ENCODE assay signal across 8 mouse cellular contexts in the genomic region with DNA sequence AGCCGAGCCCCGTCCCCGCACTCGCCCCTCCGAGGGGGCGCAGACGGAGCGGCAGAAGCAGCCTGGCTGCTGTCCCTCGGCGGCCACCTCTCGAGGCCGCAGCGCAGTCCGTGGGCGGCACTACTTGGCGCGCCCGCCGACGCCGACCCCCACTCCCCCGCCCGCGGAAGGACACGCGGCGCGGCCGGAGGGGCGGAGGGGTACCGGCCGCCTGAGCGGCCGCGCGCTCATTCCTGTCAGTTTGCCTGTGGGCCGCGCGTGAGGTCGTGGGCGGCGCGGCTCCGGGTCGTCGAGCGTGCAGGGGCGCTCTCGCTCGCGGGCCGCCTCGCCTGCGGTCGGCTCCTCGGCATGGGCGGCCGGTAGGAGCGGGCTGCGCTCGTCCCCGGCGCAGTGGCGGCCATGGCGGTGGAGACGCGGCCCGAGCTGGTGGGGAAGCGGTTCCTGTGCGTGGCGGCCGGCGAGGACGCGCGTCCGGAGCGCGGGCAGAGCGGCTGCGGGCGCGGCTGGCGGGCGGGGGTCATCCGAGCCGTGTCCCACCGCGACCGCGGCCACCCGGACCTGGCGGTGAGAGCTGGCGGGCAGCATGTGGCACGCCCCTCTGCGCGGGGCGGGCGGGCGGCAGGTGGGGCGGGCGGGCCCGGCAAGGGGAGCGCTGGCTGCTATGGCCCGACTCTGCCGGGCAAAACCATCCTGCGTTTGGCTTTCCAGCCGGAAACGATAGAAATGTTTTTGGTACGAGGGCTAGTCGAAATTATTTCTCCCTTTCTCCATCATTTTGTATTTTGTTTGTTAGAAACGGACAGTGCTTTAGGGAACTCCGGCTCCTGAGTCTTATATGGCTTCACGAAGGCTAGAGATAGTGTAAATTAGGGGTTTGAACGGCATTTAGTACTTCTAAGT. TPM values are rescaled to one million over a fixed set of nuclear protein-coding genes. Genes with fewer than 3 reads are reported as not detected.
DNase-seq lines count a peak whose midpoint lies in the region; ATAC-seq and TF ChIP-seq lines count a peak whose summit lies in the region.

No protein-coding gene starts in this region.

- TF ChIP-seq CTCF in layer of hippocampus, adult 2 months (conservative IDR thresholded peaks at IDR 0.05) = no peak
- TF ChIP-seq CTCF in liver, embryonic 14.5 days (IDR thresholded peaks at IDR 0.05; ENCODE audit: low read depth) = no peak

- TF ChIP-seq EP300 in liver, embryonic 14.5 days (IDR thresholded peaks at IDR 0.05; ENCODE audit: low read depth) = no peak

- no peaks in the 10 kb centered on the region for H3K36me3 ChIP-seq in hindbrain, embryonic 12.5 days
- H3K36me3 ChIP-seq in liver, embryonic 14.5 days (replicated peaks; ENCODE audit: control insufficient read depth, insufficient read depth, low read depth) = no peaks in the 10 kb centered on the region
- H3K36me3 ChIP-seq in neural tube, embryonic 12.5 days = no peaks in the 10 kb centered on the region

- H3K27me3 ChIP-seq in hindbrain, embryonic 12.5 days = no peaks in the 10 kb centered on the region
- peaks cover 28% of the 10 kb centered on the region for H3K27me3 ChIP-seq in liver, embryonic 14.5 days (ENCODE audit: control insufficient read depth, insufficient read depth, low read length)
- H3K27me3 ChIP-seq in neural tube, embryonic 12.5 days (replicated peaks) = no peaks in the 10 kb centered on the region

- H3K4me2 ChIP-seq in hindbrain, embryonic 12.5 days (replicated peaks) = peak overlapping the region; percentile 94
- H3K4me2 ChIP-seq in liver, embryonic 14.5 days (ENCODE audit: low read depth) = peak overlapping the region; percentile 84
- peak overlapping the region; percentile 93 for H3K4me2 ChIP-seq in neural tube, embryonic 12.5 days (replicated peaks)

- H3K27ac ChIP-seq in layer of hippocampus, adult 2 months = peak overlapping the region; percentile 89
- peak overlapping the region; percentile 93 for H3K27ac ChIP-seq in hindbrain, embryonic 12.5 days
- H3K27ac ChIP-seq in liver, embryonic 14.5 days = no peak overlapping the region
- H3K27ac ChIP-seq in neural tube, embryonic 12.5 days = peak overlapping the region; percentile 81

- peaks cover 15% of the 10 kb centered on the region for H3K4me1 ChIP-seq in hindbrain, embryonic 12.5 days
- H3K4me1 ChIP-seq in liver, embryonic 14.5 days (replicated peaks; ENCODE audit: control insufficient read depth in 2 of 2, insufficient read depth in 2 of 2, low read length in 1 of 2) = 0 out of 4 replicates have a peak, but pooled peaks cover 0 to 2% of the 10 kb centered on the region in 2 experiments
- H3K4me1 ChIP-seq in neural tube, embryonic 12.5 days = peaks cover 22% of the 10 kb centered on the region

- peak overlapping the region; percentile 71 for H3K4me3 ChIP-seq in layer of hippocampus, adult 2 months
- H3K4me3 ChIP-seq in hindbrain, embryonic 12.5 days = peak overlapping the region; percentile 92
- peak overlapping the region; percentile 61 to 67 for H3K4me3 ChIP-seq in liver, embryonic 14.5 days (ENCODE audit: insufficient read depth in 1 of 2, low read depth in 2 of 2, low read length in 2 of 2)
- peak overlapping the region; percentile 90 for H3K4me3 ChIP-seq in neural tube, embryonic 12.5 days

- H3K9ac ChIP-seq in hindbrain, embryonic 12.5 days = peak overlapping the region; percentile 96
- H3K9ac ChIP-seq in liver, embryonic 14.5 days (replicated peaks) = peak overlapping the region; percentile 49
- H3K9ac ChIP-seq in neural tube, embryonic 12.5 days = peak overlapping the region; percentile 87

- DNase-seq in layer of hippocampus, adult 2 months (ENCODE audit: low spot score in 2 of 2) = no peak
- no peak for DNase-seq in layer of hippocampus, adult 9-11 months
- DNase-seq in adrenal gland, adult 18-20 months (ENCODE audit: low spot score in 2 of 2) = peak; percentile 62 to 66
- no peak for DNase-seq in liver, embryonic 14.5 days (ENCODE audit: low read depth in 3 of 3, low spot score in 3 of 3)
- DNase-seq in thymus, postnatal 25 days = peak; percentile 32

- WGBS in hindbrain, embryonic 12.5 days = 1% methylated on average over 73 of the region's 115 CpGs
- WGBS in liver, embryonic 14.5 days (ENCODE audit: insufficient replicate concordance) = under 1% methylated on average over 98 of the region's 115 CpGs
- 1% methylated on average over 105 of the region's 115 CpGs for WGBS in neural tube, embryonic 12.5 days

- 0 out of 2 replicates have a peak, but pooled peaks have one; percentile 45 for ATAC-seq in erythroid progenitor cell, adult 5-6 weeks (replicated peaks; ENCODE audit: low FRiP score, poor library complexity, severe bottlenecking)
- peak; percentile 85 for ATAC-seq in hindbrain, embryonic 12.5 days (ENCODE audit: low FRiP score)
- ATAC-seq in liver, embryonic 14.5 days (ENCODE audit: insufficient read depth) = peak; percentile 71
- ATAC-seq in neural tube, embryonic 12.5 days (ENCODE audit: low FRiP score, low read depth) = peak; percentile 79

- no peaks in the 10 kb centered on the region for H3K9me3 ChIP-seq in hindbrain, embryonic 12.5 days (replicated peaks)
- H3K9me3 ChIP-seq in liver, embryonic 14.5 days (ENCODE audit: control insufficient read depth, low read length) = no peaks in the 10 kb centered on the region
- no peaks in the 10 kb centered on the region for H3K9me3 ChIP-seq in neural tube, embryonic 12.5 days

RNA-seq across cellular contexts. Expression of a gene that starts 30.4 kb away (rescaled TPM):
- total RNA-seq in layer of hippocampus, adult 2 months (2021) = 10 to 100 TPM; 18.3 to 21.9 TPM
- total RNA-seq in adrenal gland, adult 18-20 months (2021) = 10 to 100 TPM; 40.7 to 41.0 TPM
- total RNA-seq in erythroid progenitor cell, adult 5-6 weeks (2015; ENCODE audit: low replicate concordance) = 9.7 and 23.9 TPM in 2 replicates
- total RNA-seq in erythroid progenitor cell, adult 5-6 weeks (2017; ENCODE audit: low replicate concordance) = 5.0 and 7.9 TPM in 2 replicates
- polyA plus RNA-seq in hindbrain, embryonic 12.5 days (2016; fragmentation: Nextera tagmentation; extraction: Ambion mirVana) = 53.3 and 54.0 TPM in 2 replicates
- polyA plus RNA-seq in liver, embryonic 14.5 days (2012; rRNA removed) = 3.2 and 3.9 TPM in 2 replicates
- 5.1 and 5.4 TPM in 2 replicates for polyA plus RNA-seq in liver, embryonic 14.5 days (2014; fragmentation: Nextera tagmentation; extraction: Ambion mirVana)
- polyA plus RNA-seq in neural tube, embryonic 12.5 days (2016; fragmentation: Nextera tagmentation; extraction: Ambion mirVana) = 57.5 and 62.1 TPM in 2 replicates

RNA-seq across cellular contexts. Expression of a gene that starts 31.2 kb away (rescaled TPM):
- total RNA-seq in layer of hippocampus, adult 2 months (2021) = 100 to 1,000 TPM; 106 to 111 TPM
- 10 to 100 TPM; 44.4 to 49.7 TPM for total RNA-seq in adrenal gland, adult 18-20 months (2021)
- total RNA-seq in erythroid progenitor cell, adult 5-6 weeks (2015; ENCODE audit: low replicate concordance) = 33.5 and 37.1 TPM in 2 replicates
- total RNA-seq in erythroid progenitor cell, adult 5-6 weeks (2017; ENCODE audit: low replicate concordance) = 19.8 and 26.1 TPM in 2 replicates
- 60.1 and 65.1 TPM in 2 replicates for polyA plus RNA-seq in hindbrain, embryonic 12.5 days (2016; fragmentation: Nextera tagmentation; extraction: Ambion mirVana)
- polyA plus RNA-seq in liver, embryonic 14.5 days (2012; rRNA removed) = 4.2 and 6.5 TPM in 2 replicates
- polyA plus RNA-seq in liver, embryonic 14.5 days (2014; fragmentation: Nextera tagmentation; extraction: Ambion mirVana) = 8.7 and 9.9 TPM in 2 replicates
- polyA plus RNA-seq in neural tube, embryonic 12.5 days (2016; fragmentation: Nextera tagmentation; extraction: Ambion mirVana) = 63.8 and 63.9 TPM in 2 replicates

Comparison
In these comparisons a context has a peak if more than half of its experiments do, and no peak if none do; other contexts are left out.
1. DNase-seq: peak in adrenal gland, adult 18-20 months (2 of 2) and thymus, postnatal 25 days (single experiment); none in layer of hippocampus, adult 2 months (0 of 2), layer of hippocampus, adult 9-11 months (single experiment) and liver, embryonic 14.5 days (0 of 3).
2. Peak in every context shown above with its lines, with median percentiles within 50 percentile points of each other: H3K4me3 ChIP-seq, ATAC-seq, H3K4me2 ChIP-seq and H3K9ac ChIP-seq.